Mouse (Mus musculus): ENCODE results near the gene Myo1b. TPM values are rescaled to one million over a fixed set of nuclear protein-coding genes. Genes with fewer than 3 reads are reported as not detected.

Gene Myo1b
- 77.5 and 82.0 TPM in 2 replicates for polyA plus RNA-seq (2016; fragmentation: Nextera tagmentation; extraction: Ambion mirVana)

DNA sequence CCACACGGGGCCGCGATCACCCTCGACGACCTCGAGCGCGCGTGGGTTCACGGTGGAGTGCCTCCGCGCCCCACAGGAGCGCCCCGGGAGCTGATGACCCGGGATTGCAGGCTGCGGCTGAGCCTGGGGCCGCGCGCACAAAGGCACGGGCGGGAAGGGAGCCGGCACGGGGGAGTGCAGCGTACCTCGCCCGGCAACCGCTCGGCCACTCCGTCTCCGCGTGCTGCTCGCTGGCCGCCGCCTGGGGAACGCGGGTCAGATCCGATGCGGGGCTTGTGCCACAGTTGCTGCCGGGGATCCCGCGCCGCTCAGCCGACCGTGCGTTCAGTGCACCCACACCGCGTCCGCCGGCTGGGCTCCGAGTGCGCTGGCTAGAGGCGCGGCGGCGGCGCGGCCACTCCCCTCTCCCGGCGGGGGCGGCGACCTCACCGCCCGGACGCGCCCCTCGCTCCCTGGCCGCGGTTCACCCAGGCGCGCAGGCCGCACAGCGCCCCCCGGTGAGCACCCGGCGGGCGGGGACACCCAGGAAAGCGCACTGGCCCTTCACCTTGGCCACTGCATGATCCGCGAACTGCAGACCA is at the start of gene Myo1b:
Gene Myo1b, minus strand, starts transcription at position 496 of the 581 bp plus-strand sequence.
- peaks cover 41% of the 10 kb centered on the region for H3K4me1 ChIP-seq
- peak; percentile 66 for DNase-seq (ENCODE audit: extremely low spot score, low spot score)
- peaks cover 8% of the 10 kb centered on the region for H3K36me3 ChIP-seq (replicated peaks)
- peak within 1 kb of the TSS; percentile 99 for H3K27ac ChIP-seq
- peak within 1 kb of the TSS; percentile 89 for H3K4me3 ChIP-seq
- WGBS = under 1% methylated on average over 67 of the region's 79 CpGs
- peaks cover 17% of the 10 kb centered on the region for H3K27me3 ChIP-seq (ENCODE audit: poor library complexity, severe bottlenecking)
- no peaks in the 10 kb centered on the region for H3K9me3 ChIP-seq

DNA sequence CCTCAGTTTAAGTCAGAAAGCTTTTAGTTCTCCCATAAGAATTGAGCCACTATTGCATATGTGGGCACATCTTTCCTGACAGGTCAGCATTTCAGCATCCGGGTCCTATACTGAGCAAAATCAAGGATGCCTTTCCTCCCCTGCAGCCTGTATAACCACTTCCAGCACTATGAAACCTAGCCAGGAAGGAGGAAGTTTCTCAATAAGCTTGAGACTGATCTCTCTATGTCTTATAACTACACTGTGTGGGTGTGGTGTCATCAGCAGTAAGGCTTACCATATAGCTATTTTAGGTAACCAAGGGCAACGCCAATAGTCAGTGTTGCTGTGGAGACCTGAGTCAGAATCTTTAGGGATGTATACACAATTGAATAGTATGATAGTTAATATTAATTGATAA is 48.8 kb upstream of the Myo1b start:
- WGBS = 94% methylated on average over 2 of the region's 2 CpGs
- DNase-seq (ENCODE audit: extremely low spot score, low spot score) = no peak
- Histone ChIP-seq H3K9me3 (no peaks in the 10 kb centered on the region), H3K36me3 (replicated peaks) (no peaks in the 10 kb centered on the region), H3K4me1 (no peaks in the 10 kb centered on the region), H3K4me3 (no peak overlapping the region), H3K27ac (no peak overlapping the region), H3K27me3 (ENCODE audit: poor library complexity, severe bottlenecking) (no peaks in the 10 kb centered on the region)

DNA sequence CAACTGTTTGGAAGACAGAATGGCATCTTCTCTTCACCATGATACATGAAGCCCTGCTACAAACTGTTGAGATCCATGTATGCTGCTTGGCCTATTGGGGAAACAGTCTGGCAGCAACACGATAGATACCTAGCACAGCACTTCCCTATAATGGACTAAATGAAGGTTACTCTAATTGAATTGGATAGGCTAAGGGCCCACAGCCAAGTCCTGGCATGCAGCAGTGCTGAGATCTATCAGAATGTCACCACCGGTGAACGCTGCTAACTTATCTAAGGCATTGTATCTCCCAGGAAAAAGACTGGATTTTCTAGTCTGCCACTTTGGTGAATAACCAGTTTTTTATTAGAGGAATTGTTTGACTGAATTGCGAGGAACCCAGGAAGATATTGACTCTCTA is 31.2 kb upstream of the Myo1b start:
- no peak for DNase-seq (ENCODE audit: extremely low spot score, low spot score)
- no peaks in the 10 kb centered on the region for H3K4me1 ChIP-seq
- no peak overlapping the region for H3K27ac ChIP-seq
- no peaks in the 10 kb centered on the region for H3K9me3 ChIP-seq
- H3K4me3 ChIP-seq = no peak overlapping the region
- no peaks in the 10 kb centered on the region for H3K27me3 ChIP-seq (ENCODE audit: poor library complexity, severe bottlenecking)
- no peaks in the 10 kb centered on the region for H3K36me3 ChIP-seq (replicated peaks)
- 96% methylated on average over 4 of the region's 4 CpGs for WGBS

DNA sequence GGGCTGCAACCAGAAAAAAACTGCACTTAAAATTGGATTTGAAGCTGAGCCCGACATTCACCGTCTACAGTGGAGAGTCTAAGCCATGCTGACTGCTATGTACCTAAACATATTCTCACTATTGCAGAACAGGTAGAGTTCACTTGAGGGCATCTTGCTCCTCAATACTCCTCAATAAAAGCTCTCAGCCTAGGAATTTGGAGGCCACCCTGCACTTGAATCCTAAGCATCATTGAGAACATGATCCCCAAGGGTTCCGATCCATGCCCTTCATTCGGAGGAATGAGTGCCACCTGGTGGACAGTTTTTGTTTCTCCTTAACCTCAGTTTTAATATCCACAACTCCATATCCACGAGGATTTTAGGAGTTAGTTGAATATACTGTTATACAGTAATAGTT is 28.9 kb upstream of the Myo1b start:
- H3K27ac ChIP-seq = no peak overlapping the region
- H3K36me3 ChIP-seq (replicated peaks) = no peaks in the 10 kb centered on the region
- 48% methylated on average over 5 of the region's 5 CpGs for WGBS
- H3K4me1 ChIP-seq = no peaks in the 10 kb centered on the region
- H3K27me3 ChIP-seq (ENCODE audit: poor library complexity, severe bottlenecking) = no peaks in the 10 kb centered on the region
- H3K9me3 ChIP-seq = peaks cover 5% of the 10 kb centered on the region; the same call in 1 of the 2 replicates
- H3K4me3 ChIP-seq = no peak overlapping the region
- no peak for DNase-seq (ENCODE audit: extremely low spot score, low spot score)

DNA sequence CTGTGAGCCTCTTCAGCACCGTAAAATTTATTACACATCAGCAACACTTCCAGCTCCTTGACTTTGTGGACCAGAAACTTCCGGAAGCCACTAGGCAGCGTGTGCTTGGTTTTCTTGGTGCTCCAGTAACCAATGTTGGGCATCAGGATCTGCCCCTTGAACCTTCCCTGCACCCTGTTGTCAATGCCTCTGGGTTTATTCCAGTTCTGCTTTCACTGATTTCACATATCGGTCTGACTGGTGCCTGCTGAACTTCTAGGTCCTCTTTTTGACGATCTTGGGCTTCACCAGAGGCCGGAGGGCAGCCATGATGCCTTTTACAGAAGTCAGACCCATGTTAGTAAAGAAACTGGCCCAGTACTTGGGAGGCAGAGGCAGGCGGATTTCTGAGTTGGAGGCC is 22.5 kb upstream of the Myo1b start:
- Histone ChIP-seq H3K9me3 (peaks cover 5% of the 10 kb centered on the region; the same call in 1 of the 2 replicates), H3K27me3 (ENCODE audit: poor library complexity, severe bottlenecking) (no peaks in the 10 kb centered on the region), H3K36me3 (replicated peaks) (no peaks in the 10 kb centered on the region), H3K4me3 (no peak overlapping the region), H3K4me1 (no peaks in the 10 kb centered on the region), H3K27ac (no peak overlapping the region)
- WGBS = 92% methylated on average over 7 of the region's 7 CpGs
- no peak for DNase-seq (ENCODE audit: extremely low spot score, low spot score)

DNA sequence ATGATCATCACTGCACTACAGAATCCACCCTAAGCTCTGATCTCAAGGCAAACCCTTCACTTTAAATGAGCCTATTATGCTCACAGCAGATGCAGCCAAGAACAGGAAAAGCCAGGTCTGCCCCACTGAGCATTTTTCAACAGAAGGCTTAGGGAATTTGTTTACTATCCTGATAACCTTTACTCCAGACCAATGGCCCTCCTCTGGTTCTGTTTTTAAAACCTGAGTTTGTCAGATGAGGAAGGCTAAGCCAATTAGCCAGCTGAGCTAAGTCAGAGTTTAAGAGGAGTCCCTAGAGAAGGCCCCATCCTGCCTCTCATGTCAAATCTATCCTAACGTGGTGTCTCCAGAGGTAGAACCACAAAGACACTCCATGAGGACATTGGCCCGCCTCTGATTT is 19.1 kb upstream of the Myo1b start:
- no peak for DNase-seq (ENCODE audit: extremely low spot score, low spot score)
- peaks cover 12% of the 10 kb centered on the region for H3K4me1 ChIP-seq
- H3K4me3 ChIP-seq = no peak overlapping the region
- H3K27ac ChIP-seq = no peak overlapping the region
- no peaks in the 10 kb centered on the region for H3K36me3 ChIP-seq (replicated peaks)
- H3K27me3 ChIP-seq (ENCODE audit: poor library complexity, severe bottlenecking) = no peaks in the 10 kb centered on the region
- peaks cover 2% of the 10 kb centered on the region; the same call in 1 of the 2 replicates for H3K9me3 ChIP-seq
- WGBS = 37% methylated on average over 2 of the region's 2 CpGs

DNA sequence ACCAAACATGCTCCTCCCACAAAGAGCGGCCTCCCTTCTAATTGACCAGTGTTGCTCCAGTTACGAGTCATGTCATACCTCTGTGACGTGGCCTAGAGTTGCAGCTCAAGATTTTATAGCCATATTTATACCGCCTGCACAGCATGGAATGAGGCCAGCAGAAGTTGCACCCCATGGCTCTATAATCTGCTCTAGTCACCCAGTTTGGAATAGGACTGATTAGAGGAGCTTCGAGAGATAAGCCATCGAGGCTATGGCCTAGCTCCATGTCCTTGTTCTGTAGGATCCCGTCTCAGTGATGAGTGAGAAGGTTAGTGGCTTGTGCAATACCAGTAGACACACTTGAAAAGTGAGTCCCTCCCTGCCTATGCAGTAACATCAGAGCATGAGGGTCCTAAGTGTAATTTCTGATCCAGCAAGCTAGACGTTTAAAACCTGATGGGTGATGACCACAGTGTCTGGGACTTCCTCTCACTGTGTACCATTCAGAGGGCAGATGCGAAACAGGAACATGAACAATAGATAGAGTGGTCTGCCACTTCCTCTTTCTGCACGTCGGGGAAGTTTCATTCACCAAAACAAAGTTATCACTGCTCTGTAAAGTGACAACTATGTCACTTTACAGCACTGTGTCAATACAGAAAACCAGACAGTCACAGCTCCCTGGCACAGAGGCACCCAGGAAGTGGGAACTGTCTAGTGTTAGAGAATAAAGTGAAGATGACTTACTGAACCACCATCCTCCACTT is 18.5 kb upstream of the Myo1b start:
- H3K9me3 ChIP-seq = no peaks in the 10 kb centered on the region
- no peak for DNase-seq (ENCODE audit: extremely low spot score, low spot score)
- H3K36me3 ChIP-seq (replicated peaks) = no peaks in the 10 kb centered on the region
- no peaks in the 10 kb centered on the region for H3K27me3 ChIP-seq (ENCODE audit: poor library complexity, severe bottlenecking)
- no peak overlapping the region for H3K27ac ChIP-seq
- H3K4me3 ChIP-seq = no peak overlapping the region
- peaks cover 12% of the 10 kb centered on the region for H3K4me1 ChIP-seq
- 82% methylated on average over 11 of the region's 11 CpGs for WGBS

DNA sequence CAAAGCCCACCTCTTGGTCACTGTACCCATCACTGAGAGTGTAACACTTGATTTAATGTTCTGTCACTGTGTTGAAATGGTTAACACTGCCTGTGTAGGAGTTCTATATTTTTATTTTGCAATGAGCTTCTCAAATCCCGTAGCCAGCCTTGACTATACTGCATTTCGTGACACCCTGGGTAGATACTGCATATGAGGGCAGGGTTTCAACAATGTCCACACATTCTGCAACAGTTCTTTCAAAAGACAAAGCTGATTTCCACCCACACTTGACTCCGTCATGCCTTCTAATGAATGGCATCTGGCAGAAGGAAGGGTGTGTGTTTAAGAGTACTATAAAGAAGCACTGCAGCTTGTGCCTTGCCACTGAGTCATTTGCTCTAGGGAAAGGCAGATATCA is 17.0 kb upstream of the Myo1b start:
- Histone ChIP-seq H3K36me3 (replicated peaks) (no peaks in the 10 kb centered on the region), H3K27ac (no peak overlapping the region), H3K27me3 (ENCODE audit: poor library complexity, severe bottlenecking) (no peaks in the 10 kb centered on the region), H3K4me3 (no peak overlapping the region), H3K9me3 (no peaks in the 10 kb centered on the region), H3K4me1 (peaks cover 16% of the 10 kb centered on the region)
- no peak for DNase-seq (ENCODE audit: extremely low spot score, low spot score)
- 83% methylated on average over 3 of the region's 3 CpGs for WGBS

DNA sequence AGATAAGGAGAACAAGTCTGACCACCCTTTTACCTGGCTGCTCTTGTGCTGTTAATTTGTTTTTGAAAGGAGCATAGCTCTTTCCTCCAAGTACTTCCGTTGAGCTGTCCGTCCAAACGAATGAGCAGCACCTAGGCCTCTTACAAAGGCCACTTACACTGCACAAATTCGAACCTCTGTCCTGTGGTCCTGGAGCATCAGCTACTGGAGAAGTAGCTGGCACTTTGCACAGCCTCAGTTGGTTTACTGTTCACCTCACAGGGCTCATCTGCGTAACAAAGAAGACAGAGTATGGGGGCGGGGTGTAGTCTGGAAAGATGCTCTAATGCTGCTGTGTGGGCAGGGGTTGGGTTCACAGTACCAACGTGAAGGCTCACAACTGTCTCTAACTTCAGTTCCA is 15.7 kb upstream of the Myo1b start:
- no peaks in the 10 kb centered on the region for H3K27me3 ChIP-seq (ENCODE audit: poor library complexity, severe bottlenecking)
- WGBS = 39% methylated on average over 7 of the region's 7 CpGs
- no peak overlapping the region for H3K27ac ChIP-seq
- no peaks in the 10 kb centered on the region for H3K9me3 ChIP-seq
- DNase-seq (ENCODE audit: extremely low spot score, low spot score) = no peak
- H3K4me3 ChIP-seq = no peak overlapping the region
- no peaks in the 10 kb centered on the region for H3K36me3 ChIP-seq (replicated peaks)
- peaks cover 16% of the 10 kb centered on the region for H3K4me1 ChIP-seq

DNA sequence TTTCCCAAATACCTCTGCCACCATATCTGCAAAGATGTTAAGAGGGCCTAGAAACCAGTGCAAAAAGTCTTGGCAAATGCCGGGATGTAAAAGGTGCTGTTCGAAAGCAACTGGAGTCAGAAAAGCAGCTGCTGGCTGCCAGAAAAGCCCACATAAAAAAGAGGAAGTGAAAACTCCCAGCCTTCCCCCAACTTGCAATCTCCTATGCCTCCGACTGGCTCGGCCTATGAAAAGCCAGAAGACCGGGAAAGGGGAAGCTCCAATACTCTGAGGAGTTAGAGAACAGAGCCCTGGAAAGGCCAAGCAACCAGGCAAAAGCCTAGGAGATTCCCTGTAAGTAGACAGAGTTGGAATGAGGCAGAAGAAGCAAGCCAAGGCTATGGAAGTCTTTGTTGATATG is 14.7 kb upstream of the Myo1b start:
- H3K36me3 ChIP-seq (replicated peaks) = no peaks in the 10 kb centered on the region
- H3K4me1 ChIP-seq = peaks cover 16% of the 10 kb centered on the region
- no peaks in the 10 kb centered on the region for H3K27me3 ChIP-seq (ENCODE audit: poor library complexity, severe bottlenecking)
- H3K4me3 ChIP-seq = no peak overlapping the region
- 83% methylated on average over 5 of the region's 5 CpGs for whole genome bisulfite sequencing
- H3K9me3 ChIP-seq = no peaks in the 10 kb centered on the region
- no peak overlapping the region for H3K27ac ChIP-seq
- DNase-seq (ENCODE audit: extremely low spot score, low spot score) = no peak

DNA sequence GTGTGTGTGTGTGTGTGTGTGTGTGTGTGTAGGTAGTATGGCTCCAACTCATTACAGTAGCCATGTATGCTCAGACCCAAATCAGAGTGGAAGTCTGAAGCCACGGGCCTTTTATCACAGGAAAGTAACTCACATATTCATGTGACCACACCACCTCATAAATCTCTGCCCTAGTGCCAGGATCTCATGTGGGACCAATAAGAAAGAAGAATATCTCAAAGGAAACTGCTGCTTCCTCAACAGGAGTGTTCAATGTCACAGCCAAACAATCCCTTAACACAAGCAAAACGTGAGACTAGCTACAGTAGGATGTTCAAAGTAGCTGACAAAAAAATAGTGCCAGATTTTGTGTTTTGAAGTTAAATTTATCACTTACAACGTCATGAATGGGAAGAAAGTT is 13.7 kb upstream of the Myo1b start:
- no peak for DNase-seq (ENCODE audit: extremely low spot score, low spot score)
- no peak overlapping the region for H3K4me3 ChIP-seq
- H3K4me1 ChIP-seq = peaks cover 16% of the 10 kb centered on the region
- no peaks in the 10 kb centered on the region for H3K9me3 ChIP-seq
- H3K36me3 ChIP-seq (replicated peaks) = no peaks in the 10 kb centered on the region
- 88% methylated on average over 3 of the region's 3 CpGs for WGBS
- no peaks in the 10 kb centered on the region for H3K27me3 ChIP-seq (ENCODE audit: poor library complexity, severe bottlenecking)
- no peak overlapping the region for H3K27ac ChIP-seq

DNA sequence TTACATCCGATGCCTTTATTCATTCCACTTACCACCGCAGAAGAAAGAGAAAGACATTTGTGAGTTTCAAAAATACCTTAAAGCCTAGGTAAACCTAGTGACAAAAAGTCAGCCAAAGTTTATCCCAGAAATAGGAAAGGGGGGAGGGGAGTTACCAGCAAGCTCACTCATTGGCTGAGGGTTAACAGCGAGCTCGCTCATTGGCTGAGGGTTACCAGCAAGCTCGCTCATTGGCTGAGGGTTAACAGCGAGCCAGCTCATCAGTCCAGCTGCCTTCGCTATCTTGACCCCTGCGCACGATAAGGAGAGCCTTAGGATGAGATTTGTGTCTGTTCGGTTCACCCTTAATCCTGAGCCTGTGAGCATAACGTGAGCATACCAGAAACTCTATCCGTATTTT is 6.9 kb upstream of the Myo1b start:
- WGBS = 16% methylated on average over 12 of the region's 12 CpGs
- DNase-seq (ENCODE audit: extremely low spot score, low spot score) = peak; percentile 48
- peak overlapping the region; percentile 22; the same call in 1 of the 2 replicates for H3K4me3 ChIP-seq
- peaks cover 6% of the 10 kb centered on the region; the same call in 1 of the 2 replicates for H3K4me1 ChIP-seq
- H3K9me3 ChIP-seq = no peaks in the 10 kb centered on the region
- H3K27me3 ChIP-seq (ENCODE audit: poor library complexity, severe bottlenecking) = peaks cover under 1% of the 10 kb centered on the region; the same call in 1 of the 2 replicates
- H3K36me3 ChIP-seq (replicated peaks) = no peaks in the 10 kb centered on the region
- no peak overlapping the region for H3K27ac ChIP-seq

DNA sequence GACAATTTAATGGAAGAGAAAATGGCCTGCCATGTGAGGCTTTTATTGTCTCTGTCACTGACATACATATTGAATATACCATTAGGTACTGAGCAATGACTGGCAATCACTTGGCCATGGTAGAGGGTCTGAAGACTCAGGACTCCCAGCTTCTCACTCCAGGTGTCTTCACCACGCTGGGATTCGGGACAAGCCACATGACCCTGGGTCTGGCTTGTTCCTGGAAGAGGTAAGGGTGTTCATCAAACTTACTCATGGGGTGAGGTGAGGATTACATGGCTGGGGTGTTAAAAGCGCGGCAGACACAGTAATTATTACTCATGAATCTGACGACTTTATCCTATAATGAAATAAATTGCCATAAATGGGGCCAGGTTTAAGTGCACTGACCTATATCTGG is 405 bp upstream of the Myo1b start:
- no peak for DNase-seq (ENCODE audit: extremely low spot score, low spot score)
- Histone ChIP-seq H3K9me3 (no peaks in the 10 kb centered on the region), H3K4me3 (peak overlapping the region; percentile 89), H3K4me1 (peaks cover 37% of the 10 kb centered on the region), H3K27me3 (ENCODE audit: poor library complexity, severe bottlenecking) (peaks cover 17% of the 10 kb centered on the region), H3K27ac (peak overlapping the region; percentile 99), H3K36me3 (replicated peaks) (peaks cover 2% of the 10 kb centered on the region; the same call in 1 of the 2 replicates)
- 53% methylated on average over 5 of the region's 5 CpGs for WGBS

Data from forebrain, embryonic 10.5 days (tissue).